Mouse (Mus musculus): Measurements from ENCODE around the gene Tnfaip2. TPM values are rescaled to one million over a fixed set of nuclear protein-coding genes. Genes with fewer than 3 reads are reported as not detected.

Tnfaip2 gene
- total and polyA plus RNA-seq, 2 experiments, result 10.0 to 28.9 TPM

DNA sequence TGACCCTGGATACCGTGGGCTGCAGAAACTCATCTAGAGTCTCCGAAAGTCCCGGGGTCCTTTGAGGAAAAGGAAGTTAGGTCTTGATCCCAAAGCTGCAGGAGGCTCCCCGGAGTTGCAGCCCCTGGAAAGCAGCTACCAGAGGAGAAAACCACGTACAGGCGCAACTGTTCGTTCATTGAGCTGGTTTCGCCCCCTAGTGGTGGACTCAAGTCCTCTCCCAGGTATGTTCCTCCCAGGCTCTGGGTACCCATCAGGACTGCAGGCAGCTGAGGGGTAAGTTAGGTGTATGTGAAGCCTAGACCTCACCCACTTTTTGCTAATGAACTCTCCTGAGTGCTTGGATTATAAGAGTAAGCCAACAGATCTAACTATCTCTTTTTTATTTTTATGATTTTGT lies 27.2 kb downstream of the Tnfaip2 start:
- Histone ChIP-seq H3K79me2 (ENCODE audit: control insufficient read depth, insufficient read depth, low read length) (no peaks in the 10 kb centered on the region), H3K4me3 (ENCODE audit: insufficient read depth, low read depth, low read length) (no peak overlapping the region), H3K9ac (ENCODE audit: low read depth, low read length) (no peak overlapping the region), H3K4me1 (ENCODE audit: control insufficient read depth, insufficient read depth, low read length) (no peaks in the 10 kb centered on the region), H3K27ac (replicated peaks; ENCODE audit: insufficient read depth, low read depth, low read length) (no peak overlapping the region), H3K36me3 (ENCODE audit: control insufficient read depth, insufficient read depth, low read length) (no peaks in the 10 kb centered on the region), H3K27me3 (ENCODE audit: control insufficient read depth, insufficient read depth, low read length) (no peaks in the 10 kb centered on the region)
- WGBS, result 9% methylated on average over 8 of the region's 8 CpGs
- peak; percentile 46 for DNase-seq (ENCODE audit: extremely low read depth, low read depth, low spot score)
- TF ChIP-seq POLR2A (IDR thresholded peaks at IDR 0.05; ENCODE audit: extremely low read depth, insufficient read depth, low read length), result no peak
- peak; percentile 88 for TF ChIP-seq CTCF (IDR thresholded peaks at IDR 0.05; ENCODE audit: low read depth, low read length)

DNA sequence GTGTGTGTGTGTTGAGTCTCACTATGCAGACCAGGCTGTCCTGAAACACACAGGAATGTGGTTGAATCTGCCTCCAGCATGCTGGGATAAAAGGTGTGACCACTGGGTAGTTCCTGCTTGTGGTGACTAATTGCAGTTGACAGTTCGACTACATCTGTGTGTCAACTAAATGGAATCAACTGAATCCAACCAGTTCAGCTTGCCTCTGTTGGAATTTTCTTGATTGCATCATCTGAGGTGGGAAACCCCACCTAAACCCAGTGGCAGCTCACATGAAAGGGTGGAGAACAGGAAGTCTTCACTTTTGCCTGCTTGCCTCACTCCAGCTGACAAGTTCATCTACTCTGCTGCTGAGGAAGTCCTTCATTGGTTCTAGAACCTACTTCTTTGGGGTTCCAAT lies 28.9 kb downstream of the Tnfaip2 start:
- WGBS, result 51% methylated on average over 1 of the region's 1 CpGs
- Histone ChIP-seq H3K36me3 (ENCODE audit: control insufficient read depth, insufficient read depth, low read length) (no peaks in the 10 kb centered on the region), H3K9ac (ENCODE audit: low read depth, low read length) (no peak overlapping the region), H3K79me2 (ENCODE audit: control insufficient read depth, insufficient read depth, low read length) (no peaks in the 10 kb centered on the region), H3K4me3 (ENCODE audit: insufficient read depth, low read depth, low read length) (no peak overlapping the region), H3K4me1 (ENCODE audit: control insufficient read depth, insufficient read depth, low read length) (no peaks in the 10 kb centered on the region), H3K27me3 (ENCODE audit: control insufficient read depth, insufficient read depth, low read length) (no peaks in the 10 kb centered on the region), H3K27ac (replicated peaks; ENCODE audit: insufficient read depth, low read depth, low read length) (no peak overlapping the region)
- TF ChIP-seq POLR2A (IDR thresholded peaks at IDR 0.05; ENCODE audit: extremely low read depth, insufficient read depth, low read length) (no peak), CTCF (IDR thresholded peaks at IDR 0.05; ENCODE audit: low read depth, low read length) (no peak)
- no peak for DNase-seq (ENCODE audit: extremely low read depth, low read depth, low spot score)

DNA sequence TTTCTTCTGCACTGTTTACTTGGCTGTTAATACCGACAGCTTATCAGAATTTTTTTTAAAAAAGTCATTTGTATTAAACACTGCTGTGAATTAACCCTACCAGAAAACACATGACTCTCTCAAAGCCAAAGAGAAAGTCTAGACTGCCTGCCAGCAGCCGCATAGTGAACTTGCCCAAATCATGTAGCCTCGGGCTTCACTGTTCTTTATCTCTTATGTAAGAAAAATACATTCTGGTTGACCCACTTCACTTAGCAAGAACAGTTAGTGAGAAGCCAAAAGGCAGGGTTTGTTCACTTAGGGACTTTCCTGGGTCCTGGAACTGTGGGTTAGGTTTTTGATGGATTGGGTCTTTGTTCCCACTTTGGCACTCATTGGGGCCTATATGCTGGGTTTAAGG lies 29.5 kb downstream of the Tnfaip2 start:
- Histone ChIP-seq H3K36me3 (ENCODE audit: control insufficient read depth, insufficient read depth, low read length) (no peaks in the 10 kb centered on the region), H3K79me2 (ENCODE audit: control insufficient read depth, insufficient read depth, low read length) (no peaks in the 10 kb centered on the region), H3K27ac (replicated peaks; ENCODE audit: insufficient read depth, low read depth, low read length) (no peak overlapping the region), H3K9ac (ENCODE audit: low read depth, low read length) (no peak overlapping the region), H3K4me3 (ENCODE audit: insufficient read depth, low read depth, low read length) (no peak overlapping the region), H3K4me1 (ENCODE audit: control insufficient read depth, insufficient read depth, low read length) (no peaks in the 10 kb centered on the region), H3K27me3 (ENCODE audit: control insufficient read depth, insufficient read depth, low read length) (no peaks in the 10 kb centered on the region)
- no peak for DNase-seq (ENCODE audit: extremely low read depth, low read depth, low spot score)
- TF ChIP-seq CTCF (IDR thresholded peaks at IDR 0.05; ENCODE audit: low read depth, low read length), result no peak
- TF ChIP-seq POLR2A (IDR thresholded peaks at IDR 0.05; ENCODE audit: extremely low read depth, insufficient read depth, low read length), result no peak
- 70% methylated on average over 3 of the region's 3 CpGs for WGBS

DNA sequence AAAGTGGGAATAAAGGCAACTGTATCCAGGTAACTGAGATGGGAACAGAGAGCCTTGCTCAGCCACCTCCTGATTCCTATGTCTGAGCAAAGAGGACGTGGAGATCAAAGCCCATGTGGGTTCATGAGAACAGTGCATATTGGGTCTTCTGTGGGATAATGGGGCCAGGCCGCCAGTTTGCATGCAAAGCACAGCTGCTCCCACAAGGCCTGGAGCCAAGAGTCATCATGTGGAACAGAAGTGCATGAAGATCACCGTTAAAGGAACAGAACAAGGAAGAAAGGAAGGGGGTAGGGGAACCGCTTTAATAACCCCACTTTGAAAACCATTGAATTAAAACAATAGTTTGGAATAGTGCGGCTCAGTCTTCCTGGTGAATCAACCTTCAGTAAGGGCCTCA lies 30.6 kb downstream of the Tnfaip2 start:
- WGBS, result 88% methylated on average over 5 of the region's 5 CpGs
- DNase-seq (ENCODE audit: extremely low read depth, low read depth, low spot score), result no peak
- Histone ChIP-seq H3K36me3 (ENCODE audit: control insufficient read depth, insufficient read depth, low read length) (no peaks in the 10 kb centered on the region), H3K27ac (replicated peaks; ENCODE audit: insufficient read depth, low read depth, low read length) (no peak overlapping the region), H3K4me3 (ENCODE audit: insufficient read depth, low read depth, low read length) (no peak overlapping the region), H3K79me2 (ENCODE audit: control insufficient read depth, insufficient read depth, low read length) (no peaks in the 10 kb centered on the region), H3K4me1 (ENCODE audit: control insufficient read depth, insufficient read depth, low read length) (no peaks in the 10 kb centered on the region), H3K27me3 (ENCODE audit: control insufficient read depth, insufficient read depth, low read length) (no peaks in the 10 kb centered on the region), H3K9ac (ENCODE audit: low read depth, low read length) (no peak overlapping the region)
- TF ChIP-seq POLR2A (IDR thresholded peaks at IDR 0.05; ENCODE audit: extremely low read depth, insufficient read depth, low read length) (no peak), CTCF (IDR thresholded peaks at IDR 0.05; ENCODE audit: low read depth, low read length) (no peak)

- no peak overlapping the region for H3K4me3 ChIP-seq (ENCODE audit: insufficient read depth, low read depth, low read length)
- no peak overlapping the region for H3K27ac ChIP-seq (replicated peaks; ENCODE audit: insufficient read depth, low read depth, low read length)
- H3K79me2 ChIP-seq (ENCODE audit: control insufficient read depth, insufficient read depth, low read length), result no peaks in the 10 kb centered on the region
- TF ChIP-seq POLR2A (IDR thresholded peaks at IDR 0.05; ENCODE audit: extremely low read depth, insufficient read depth, low read length) (no peak), CTCF (IDR thresholded peaks at IDR 0.05; ENCODE audit: low read depth, low read length) (no peak)
- no peak for DNase-seq (ENCODE audit: extremely low read depth, low read depth, low spot score)
- WGBS, result 99% methylated on average over 3 of the region's 3 CpGs
- H3K9ac ChIP-seq (ENCODE audit: low read depth, low read length), result no peak overlapping the region
- no peaks in the 10 kb centered on the region for H3K4me1 ChIP-seq (ENCODE audit: control insufficient read depth, insufficient read depth, low read length)
- H3K36me3 ChIP-seq (ENCODE audit: control insufficient read depth, insufficient read depth, low read length), result no peaks in the 10 kb centered on the region
- H3K27me3 ChIP-seq (ENCODE audit: control insufficient read depth, insufficient read depth, low read length), result no peaks in the 10 kb centered on the region
Observed at GRCm38 (mm10) chr12:111474384-111474783, 32.1 kb downstream of the Tnfaip2 start.

DNA sequence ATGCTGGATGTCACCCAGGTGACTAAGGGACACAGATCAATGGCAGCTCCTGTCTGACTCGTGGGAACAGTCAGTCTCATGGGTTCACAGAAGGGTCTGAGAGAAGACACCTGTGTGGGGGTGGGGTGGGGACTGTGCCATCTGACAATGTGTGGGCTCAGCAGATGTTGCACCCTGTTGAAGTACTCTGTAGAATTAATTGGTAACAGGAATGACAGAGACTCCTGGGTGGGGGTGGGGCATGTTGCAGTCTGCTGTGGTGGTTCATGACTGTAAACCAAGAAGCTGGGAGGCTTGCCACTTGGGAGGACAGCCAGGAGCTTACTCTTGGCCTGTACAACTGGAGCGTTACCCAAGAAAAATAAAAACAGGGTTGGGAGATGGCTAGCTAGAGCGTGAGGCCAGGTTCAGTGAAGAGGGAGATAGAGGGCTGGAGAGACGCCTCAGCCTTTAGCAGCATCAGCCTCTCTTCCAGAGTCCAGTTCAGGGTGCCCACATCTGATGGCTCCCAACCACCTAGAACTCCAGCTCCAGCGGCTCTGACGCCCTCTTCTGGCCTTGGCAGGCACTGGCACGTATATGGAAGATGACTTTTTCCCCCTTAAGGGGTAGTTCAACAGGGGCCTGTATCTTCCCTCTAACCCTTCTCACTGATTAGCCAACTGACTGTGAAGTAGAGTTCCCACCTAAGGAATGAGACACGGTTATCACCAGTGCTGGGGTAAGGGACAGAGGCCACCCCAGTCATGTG lies 32.8 kb downstream of the Tnfaip2 start:
- Histone ChIP-seq H3K27ac (replicated peaks; ENCODE audit: insufficient read depth, low read depth, low read length) (no peak overlapping the region), H3K79me2 (ENCODE audit: control insufficient read depth, insufficient read depth, low read length) (no peaks in the 10 kb centered on the region), H3K4me3 (ENCODE audit: insufficient read depth, low read depth, low read length) (no peak overlapping the region), H3K27me3 (ENCODE audit: control insufficient read depth, insufficient read depth, low read length) (no peaks in the 10 kb centered on the region), H3K9ac (ENCODE audit: low read depth, low read length) (no peak overlapping the region), H3K4me1 (ENCODE audit: control insufficient read depth, insufficient read depth, low read length) (no peaks in the 10 kb centered on the region), H3K36me3 (ENCODE audit: control insufficient read depth, insufficient read depth, low read length) (no peaks in the 10 kb centered on the region)
- no peak for TF ChIP-seq POLR2A (IDR thresholded peaks at IDR 0.05; ENCODE audit: extremely low read depth, insufficient read depth, low read length)
- peak; percentile 40 for TF ChIP-seq CTCF (IDR thresholded peaks at IDR 0.05; ENCODE audit: low read depth, low read length)
- WGBS, result 53% methylated on average over 8 of the region's 8 CpGs
- DNase-seq (ENCODE audit: extremely low read depth, low read depth, low spot score), result peak; percentile 41

Measured in liver, adult 2 months (tissue).